Mouse (Mus musculus): ENCODE data around the gene Sez6l.

Sez6l gene

GRCm38 (mm10) chr5:112554508-112554907, 22.5 kb downstream of the Sez6l start:
- ChIA-PET CTCF (interaction anchor here in 2 of 4 experiments (1.2 to 1.5 kb wide), 4 partner anchors 19 to 107 kb away, joined by 3 to 10 read pairs (median 4); no protein-coding TSS in a partner anchor), POLR2A (interaction anchor here in 3 of 4 experiments (0.6 to 2.0 kb wide), 5 partner anchors 22 to 611 kb away, joined by 3 to 9 read pairs (median 4); partner anchors contain the start of gene Sez6l (in 1 of the 3))

GRCm38 (mm10) chr5:112552786-112553185, 24.2 kb downstream of the Sez6l start:
- POLR2A ChIA-PET: interaction anchor here in 3 of 4 experiments (0.6 to 1.8 kb wide), 24 partner anchors 9 to 1244 kb away, joined by 3 to 6 read pairs (median 4); partner anchors contain the start of gene Tpst2 (in 1 of the 3)
- CTCF ChIA-PET: interaction anchor here in 2 of 4 experiments (0.7 to 1.3 kb wide), 7 partner anchors 11 to 547 kb away, joined by 3 to 5 read pairs (median 4); no protein-coding TSS in a partner anchor

- ChIA-PET CTCF (interaction anchor here in 2 of 4 experiments (1.0 to 1.8 kb wide), 7 partner anchors 12 to 547 kb away, joined by 3 to 5 read pairs (median 4); no protein-coding TSS in a partner anchor), POLR2A (interaction anchor here in 3 of 4 experiments (0.5 to 1.8 kb wide), 20 partner anchors 12 to 480 kb away, joined by 3 to 6 read pairs (median 4); partner anchors contain the start of gene Tpst2 (in 1 of the 3))
Observed at GRCm38 (mm10) chr5:112551975-112552728, 24.8 kb downstream of the Sez6l start.

- POLR2A ChIA-PET: no interaction called here
- CTCF ChIA-PET: no interaction called here
Observed at GRCm38 (mm10) chr5:112548846-112549620, 28.0 kb downstream of the Sez6l start.

GRCm38 (mm10) chr5:112546771-112547170, 30.2 kb downstream of the Sez6l start:
- ChIA-PET POLR2A (interaction anchor here in 1 of 4 experiments (0.9 kb wide), 1 partner anchor 15 kb away, joined by 3 read pairs; no protein-coding TSS in a partner anchor), CTCF (no interaction called here)

GRCm38 (mm10) chr5:112538295-112538694, 38.7 kb downstream of the Sez6l start:
- POLR2A ChIA-PET: no interaction called here
- CTCF ChIA-PET: no interaction called here

GRCm38 (mm10) chr5:112535868-112536267, 41.1 kb downstream of the Sez6l start:
- ChIA-PET POLR2A (no interaction called here), CTCF (interaction anchor here in 1 of 4 experiments (0.5 kb wide), 1 partner anchor 650 kb away, joined by 3 read pairs; no protein-coding TSS in a partner anchor)

GRCm38 (mm10) chr5:112534146-112534545, 42.8 kb downstream of the Sez6l start:
- ChIA-PET CTCF (interaction anchor here in 3 of 4 experiments (0.6 to 2.0 kb wide), 21 partner anchors 8 to 1472 kb away, joined by 3 to 10 read pairs (median 4); partner anchors contain the start of gene Sez6l (in 1 of the 3)), POLR2A (interaction anchor here in 3 of 4 experiments (0.7 to 1.7 kb wide), 5 partner anchors 40 to 127 kb away, joined by 3 to 12 read pairs (median 4); no protein-coding TSS in a partner anchor)

GRCm38 (mm10) chr5:112533312-112534075, 43.5 kb downstream of the Sez6l start:
- POLR2A ChIA-PET: interaction anchor here in 3 of 4 experiments (0.5 to 1.8 kb wide), 10 partner anchors 10 to 194 kb away, joined by 3 to 12 read pairs (median 3); no protein-coding TSS in a partner anchor

GRCm38 (mm10) chr5:112532894-112533293, 44.1 kb downstream of the Sez6l start:
- POLR2A ChIA-PET: interaction anchor here in 2 of 4 experiments (0.8 to 1.8 kb wide), 8 partner anchors 10 to 194 kb away, joined by 3 to 6 read pairs (median 4); no protein-coding TSS in a partner anchor
- CTCF ChIA-PET: interaction anchor here (0.6 to 2.0 kb wide), 43 partner anchors 9 to 592 kb away, joined by 3 to 10 read pairs (median 3); partner anchors contain the start of gene Sez6l (in 1 of the 4)

More at GRCm38 (mm10) chr5:112533312-112534075, 43.5 kb downstream of the Sez6l start:
- CTCF ChIA-PET: interaction anchor here (0.6 to 2.0 kb wide), 42 partner anchors 9 to 1472 kb away, joined by 3 to 10 read pairs (median 4); partner anchors contain the start of gene Sez6l (in 1 of the 4)

GRCm38 (mm10) chr5:112532210-112532609, 44.8 kb downstream of the Sez6l start:
- CTCF ChIA-PET: interaction anchor here in 3 of 4 experiments (0.7 to 2.0 kb wide), 6 partner anchors 10 to 593 kb away, joined by 3 to 10 read pairs (median 4); no protein-coding TSS in a partner anchor

GRCm38 (mm10) chr5:112531111-112531510, 45.9 kb downstream of the Sez6l start:
- CTCF ChIA-PET: interaction anchor here in 1 of 4 experiments (0.7 kb wide), 1 partner anchor 354 kb away, joined by 4 read pairs; no protein-coding TSS in a partner anchor

More at GRCm38 (mm10) chr5:112532210-112532609, 44.8 kb downstream of the Sez6l start:
- POLR2A ChIA-PET: interaction anchor here in 1 of 4 experiments (0.9 to 1.8 kb wide), 3 partner anchors 9 to 129 kb away, joined by 4 to 6 read pairs (median 5); no protein-coding TSS in a partner anchor

GRCm38 (mm10) chr5:112526936-112527335, 50.0 kb downstream of the Sez6l start:
- POLR2A ChIA-PET: interaction anchor here in 1 of 4 experiments (1.0 kb wide), 1 partner anchor 137 kb away, joined by 3 read pairs; no protein-coding TSS in a partner anchor
- CTCF ChIA-PET: interaction anchor here in 2 of 4 experiments (0.6 to 1.4 kb wide), 3 partner anchors 56 to 1696 kb away, joined by 3 read pairs; no protein-coding TSS in a partner anchor

More at GRCm38 (mm10) chr5:112531111-112531510, 45.9 kb downstream of the Sez6l start:
- POLR2A ChIA-PET: interaction anchor here in 1 of 4 experiments (1.6 kb wide), 1 partner anchor 20 kb away, joined by 3 read pairs; no protein-coding TSS in a partner anchor

GRCm38 (mm10) chr5:112526435-112526834, 50.5 kb downstream of the Sez6l start:
- CTCF ChIA-PET: interaction anchor here in 2 of 4 experiments (0.6 to 1.4 kb wide), 3 partner anchors 56 to 1696 kb away, joined by 3 read pairs; no protein-coding TSS in a partner anchor

GRCm38 (mm10) chr5:112525980-112526379, 51.0 kb downstream of the Sez6l start:
- CTCF ChIA-PET: no interaction called here
- POLR2A ChIA-PET: no interaction called here

More at GRCm38 (mm10) chr5:112526435-112526834, 50.5 kb downstream of the Sez6l start:
- POLR2A ChIA-PET: no interaction called here

GRCm38 (mm10) chr5:112525271-112525670, 51.7 kb downstream of the Sez6l start:
- ChIA-PET POLR2A (interaction anchor here in 2 of 4 experiments (0.6 kb wide), 2 partner anchors 37 to 50 kb away, joined by 3 to 9 read pairs; no protein-coding TSS in a partner anchor), CTCF (no interaction called here)

GRCm38 (mm10) chr5:112523796-112524195, 53.2 kb downstream of the Sez6l start:
- ChIA-PET CTCF (interaction anchor here in 2 of 4 experiments (0.5 to 1.0 kb wide), 3 partner anchors 9 to 571 kb away, joined by 3 to 4 read pairs (median 3); no protein-coding TSS in a partner anchor), POLR2A (interaction anchor here in 3 of 4 experiments (0.6 to 1.8 kb wide), 10 partner anchors 9 to 325 kb away, joined by 3 to 6 read pairs (median 4); no protein-coding TSS in a partner anchor)
